Mouse (Mus musculus) 416B (cell line): ENCODE measurements at regions not wholly inside any gene's neighbourhood (a gene's known extent, or its start where the extent isn't known, plus 50 kb on each side); places are given as distances from the start of the nearest gene placed in this dataset.

ENCODE experiments used
- DNase-seq: peaks from one replicate; pipeline ENCODE4 v3.0.0; 2011; ENCODE audit warnings: low read depth

- DNase-seq: no peak
Observed at GRCm38 (mm10) chr11:110890411-110890810, 77.4 kb upstream of the Kcnj16 start.

DNA sequence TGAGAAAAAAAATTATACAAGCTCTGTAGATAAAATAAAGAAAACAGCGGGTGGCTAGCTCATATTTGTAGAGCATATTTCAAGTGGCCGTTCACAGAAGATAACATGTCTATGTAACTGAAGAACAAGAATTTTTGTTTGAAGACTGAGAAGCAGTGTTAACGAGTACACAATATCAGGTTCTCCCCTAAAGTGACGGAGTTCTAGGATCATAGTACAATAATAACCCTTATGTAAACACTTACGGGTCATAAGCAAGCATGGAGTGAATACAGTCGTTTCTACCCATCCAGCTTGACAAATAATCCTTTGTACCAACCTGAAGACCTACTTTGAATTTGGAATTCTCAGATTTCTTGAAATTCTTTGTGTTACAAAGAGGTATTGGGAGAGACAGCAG lies 64.9 kb upstream of the Kcnj16 start:
- no peak for DNase-seq
